Mouse (Mus musculus) ES-CJ7 (cell line): ENCODE data around the gene Btg1.

ENCODE experiments used
- DNase-seq: peaks from one replicate; pipeline ENCODE4 v3.0.0; 2011; ENCODE audit warnings: low read depth, low spot score

Btg1 gene

GRCm38 (mm10) chr10:96630110-96630509 is 13.3 kb downstream of the Btg1 start:
- peak; percentile 39 for DNase-seq

GRCm38 (mm10) chr10:96631066-96631711 is 14.4 kb downstream of the Btg1 start:
- DNase-seq: peak; percentile 88

GRCm38 (mm10) chr10:96632271-96633144 is 15.7 kb downstream of the Btg1 start:
- no peak for DNase-seq

GRCm38 (mm10) chr10:96633145-96633516 is 16.3 kb downstream of the Btg1 start:
- no peak for DNase-seq

- no peak for DNase-seq
Measured at GRCm38 (mm10) chr10:96635472-96635871, 18.7 kb downstream of the Btg1 start.

GRCm38 (mm10) chr10:96638477-96638876 is 21.7 kb downstream of the Btg1 start:
- no peak for DNase-seq

- no peak for DNase-seq
Measured at GRCm38 (mm10) chr10:96642014-96642413, 25.2 kb downstream of the Btg1 start.

- DNase-seq: no peak
Measured at GRCm38 (mm10) chr10:96642751-96643150, 25.9 kb downstream of the Btg1 start.

- DNase-seq: no peak
Measured at GRCm38 (mm10) chr10:96645183-96645582, 28.4 kb downstream of the Btg1 start.

GRCm38 (mm10) chr10:96646024-96646866 is 29.4 kb downstream of the Btg1 start:
- DNase-seq: no peak

- DNase-seq: no peak
Measured at GRCm38 (mm10) chr10:96646867-96647462, 30.2 kb downstream of the Btg1 start.

GRCm38 (mm10) chr10:96648161-96648561 is 31.4 kb downstream of the Btg1 start:
- no peak for DNase-seq

GRCm38 (mm10) chr10:96649524-96649923 is 32.7 kb downstream of the Btg1 start:
- DNase-seq: no peak

GRCm38 (mm10) chr10:96652372-96652771 is 35.6 kb downstream of the Btg1 start:
- DNase-seq: no peak

GRCm38 (mm10) chr10:96653030-96653429 is 36.2 kb downstream of the Btg1 start:
- no peak for DNase-seq

- no peak for DNase-seq
Measured at GRCm38 (mm10) chr10:96654079-96654478, 37.3 kb downstream of the Btg1 start.

- no peak for DNase-seq
Measured at GRCm38 (mm10) chr10:96654576-96654975, 37.8 kb downstream of the Btg1 start.

- no peak for DNase-seq
Measured at GRCm38 (mm10) chr10:96655066-96655465, 38.3 kb downstream of the Btg1 start.

- no peak for DNase-seq
Measured at GRCm38 (mm10) chr10:96656176-96656575, 39.4 kb downstream of the Btg1 start.

- peak; percentile 78 for DNase-seq
Measured at GRCm38 (mm10) chr10:96658906-96659305, 42.1 kb downstream of the Btg1 start.

GRCm38 (mm10) chr10:96660280-96660985 is 43.6 kb downstream of the Btg1 start:
- no peak for DNase-seq
